Mouse (Mus musculus) cortical plate, adult 2 months (tissue): ENCODE measurements at regions not wholly inside any gene's neighbourhood (a gene's known extent, or its start where the extent isn't known, plus 50 kb on each side); places are given as distances from the start of the nearest gene placed in this dataset.

Experiments used
- CTCF ChIP-seq: fragments of 200-500 bp; IDR thresholded peaks from 2 replicates; pipeline ENCODE4 v1.5.1; 2011; ENCODE audit warnings: mild to moderate bottlenecking, control low read depth, low read length; ENCODE audit not compliant: insufficient read depth; ENCODE audit errors: extremely low read depth
- POLR2A ChIP-seq: fragments of 200-500 bp; IDR thresholded peaks from 2 replicates; pipeline ENCODE4 v1.6.1; 2011; ENCODE audit warnings: mild to moderate bottlenecking, low read length, control low read depth; ENCODE audit not compliant: insufficient read depth; ENCODE audit errors: extremely low read depth

DNA sequence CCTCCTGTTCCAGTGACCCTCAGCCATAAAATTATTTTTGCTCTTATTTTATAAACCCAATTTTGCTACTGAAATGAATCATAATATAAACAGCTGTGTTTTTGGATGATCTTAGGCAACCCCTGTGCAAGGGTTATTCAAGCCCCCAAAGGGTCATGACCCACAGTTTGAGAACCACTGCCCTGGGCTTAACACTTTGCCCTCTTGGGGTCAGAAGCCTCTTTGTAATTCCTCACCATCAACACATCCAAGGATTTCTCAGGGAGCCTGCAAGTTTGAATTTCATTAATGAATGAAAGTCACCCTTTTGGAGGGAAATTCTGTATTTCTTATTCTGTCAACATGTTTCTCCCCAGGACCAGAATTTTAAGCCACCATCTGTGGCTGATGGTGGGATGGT lies 123.1 kb downstream of the Cmpk2 start:
- no peak for TF ChIP-seq POLR2A
- no peak for TF ChIP-seq CTCF
